Mouse (Mus musculus) E14TG2a.4 (cell line): ENCODE measurements at regions not wholly inside any gene's neighbourhood (a gene's known extent, or its start where the extent isn't known, plus 50 kb on each side); places are given as distances from the start of the nearest gene placed in this dataset.
A peak's percentile ranks its signal among the peaks of the same experiment; 100 is the strongest.

Experiments
- H3K27me3 ChIP-seq: 2 replicates; pipeline ENCODE4 v1.6.1; 2014; ENCODE audit warnings: low read length, control low read depth; ENCODE audit not compliant: insufficient read depth
- H3K36me3 ChIP-seq: 2 replicates; pipeline ENCODE4 v1.6.1; 2014; ENCODE audit warnings: low read length, control low read depth; ENCODE audit not compliant: insufficient read depth
- H3K4me1 ChIP-seq: replicated peaks from 2 replicates; pipeline ENCODE4 v1.6.1; 2014; ENCODE audit warnings: low read depth, low read length, control low read depth
- H3K4me3 ChIP-seq: replicated peaks from 2 replicates; pipeline ENCODE4 v1.5.1; 2014; ENCODE audit warnings: mild to moderate bottlenecking, low read length
- H3K9me3 ChIP-seq: 2 replicates; pipeline ENCODE4 v1.6.1; 2014; ENCODE audit warnings: low read length, control low read depth
- CTCF ChIP-seq: conservative IDR thresholded peaks from 2 replicates; pipeline ENCODE4 v1.5.1; 2014; ENCODE audit warnings: low read length
- NANOG ChIP-seq: IDR thresholded peaks from 2 replicates; pipeline ENCODE4 v1.6.1; 2014; ENCODE audit warnings: borderline replicate concordance, low read length, mixed read lengths
- POU5F1 ChIP-seq: IDR thresholded peaks from 2 replicates; pipeline ENCODE4 v1.6.1; 2014; ENCODE audit warnings: low read length, borderline replicate concordance

- TF ChIP-seq POU5F1, result no peak
- TF ChIP-seq CTCF, result no peak
- no peak for TF ChIP-seq NANOG
- Histone ChIP-seq H3K27me3 (0 out of 2 replicates have a peak, but pooled peaks cover 2% of the 10 kb centered on the region), H3K4me3 (no peak overlapping the region), H3K9me3 (no peaks in the 10 kb centered on the region), H3K36me3 (no peaks in the 10 kb centered on the region), H3K4me1 (no peaks in the 10 kb centered on the region)
Observed at GRCm38 (mm10) chr8:26829313-26829712, 147.8 kb upstream of the Zfp703 start.

- TF ChIP-seq NANOG (no peak), CTCF (peak; percentile 14; the same call in 1 of the 2 replicates)
- Histone ChIP-seq H3K27me3 (peaks cover 7% of the 10 kb centered on the region; the same call in 1 of the 2 replicates), H3K9me3 (no peaks in the 10 kb centered on the region), H3K4me3 (no peak overlapping the region), H3K4me1 (no peaks in the 10 kb centered on the region), H3K36me3 (no peaks in the 10 kb centered on the region)
Observed at GRCm38 (mm10) chr8:26831148-26831547, 146.0 kb upstream of the Zfp703 start.

- no peaks in the 10 kb centered on the region for H3K9me3 ChIP-seq
- no peak for TF ChIP-seq NANOG
- no peaks in the 10 kb centered on the region for H3K4me1 ChIP-seq
- H3K36me3 ChIP-seq, result no peaks in the 10 kb centered on the region
- peaks cover 7% of the 10 kb centered on the region; the same call in 1 of the 2 replicates for H3K27me3 ChIP-seq
- no peak overlapping the region for H3K4me3 ChIP-seq
Observed at GRCm38 (mm10) chr8:26831790-26832189, 145.3 kb upstream of the Zfp703 start.

- H3K4me1 ChIP-seq, result no peaks in the 10 kb centered on the region
- no peaks in the 10 kb centered on the region for H3K36me3 ChIP-seq
- TF ChIP-seq NANOG, result no peak
- TF ChIP-seq POU5F1, result no peak
- TF ChIP-seq CTCF, result no peak
- H3K27me3 ChIP-seq, result peaks cover 9% of the 10 kb centered on the region; the same call in 1 of the 2 replicates
- H3K9me3 ChIP-seq, result no peaks in the 10 kb centered on the region
- no peak overlapping the region for H3K4me3 ChIP-seq
Observed at GRCm38 (mm10) chr8:26832546-26832945, 144.6 kb upstream of the Zfp703 start.

- Histone ChIP-seq H3K4me3 (no peak overlapping the region), H3K27me3 (peaks cover 9% of the 10 kb centered on the region; the same call in 1 of the 2 replicates), H3K4me1 (no peaks in the 10 kb centered on the region), H3K9me3 (no peaks in the 10 kb centered on the region), H3K36me3 (no peaks in the 10 kb centered on the region)
- TF ChIP-seq CTCF (no peak), POU5F1 (no peak), NANOG (no peak)
Observed at GRCm38 (mm10) chr8:26833297-26833696, 143.8 kb upstream of the Zfp703 start.

- no peak for TF ChIP-seq CTCF
- TF ChIP-seq POU5F1, result no peak
- TF ChIP-seq NANOG, result no peak
- Histone ChIP-seq H3K27me3 (peaks cover 9% of the 10 kb centered on the region; the same call in 1 of the 2 replicates), H3K4me1 (no peaks in the 10 kb centered on the region), H3K9me3 (no peaks in the 10 kb centered on the region), H3K4me3 (no peak overlapping the region), H3K36me3 (no peaks in the 10 kb centered on the region)
Observed at GRCm38 (mm10) chr8:26833784-26834183, 143.3 kb upstream of the Zfp703 start.

- Histone ChIP-seq H3K4me1 (no peaks in the 10 kb centered on the region), H3K36me3 (no peaks in the 10 kb centered on the region), H3K9me3 (no peaks in the 10 kb centered on the region), H3K4me3 (no peak overlapping the region), H3K27me3 (peaks cover 9% of the 10 kb centered on the region; the same call in 1 of the 2 replicates)
- TF ChIP-seq NANOG, result no peak
- TF ChIP-seq POU5F1, result no peak
- no peak for TF ChIP-seq CTCF
Observed at GRCm38 (mm10) chr8:26834604-26835003, 142.5 kb upstream of the Zfp703 start.

GRCm38 (mm10) chr8:26835076-26835475 lies 142.0 kb upstream of the Zfp703 start:
- no peak for TF ChIP-seq CTCF
- TF ChIP-seq NANOG, result no peak
- no peak for TF ChIP-seq POU5F1
- H3K4me1 ChIP-seq, result no peaks in the 10 kb centered on the region
- H3K4me3 ChIP-seq, result no peak overlapping the region
- no peaks in the 10 kb centered on the region for H3K36me3 ChIP-seq
- peaks cover 9% of the 10 kb centered on the region; the same call in 1 of the 2 replicates for H3K27me3 ChIP-seq
- H3K9me3 ChIP-seq, result no peaks in the 10 kb centered on the region

GRCm38 (mm10) chr8:26835616-26836015 lies 141.5 kb upstream of the Zfp703 start:
- Histone ChIP-seq H3K4me3 (no peak overlapping the region), H3K4me1 (no peaks in the 10 kb centered on the region), H3K27me3 (peaks cover 9% of the 10 kb centered on the region; the same call in 1 of the 2 replicates), H3K36me3 (no peaks in the 10 kb centered on the region), H3K9me3 (no peaks in the 10 kb centered on the region)
- TF ChIP-seq CTCF (no peak), NANOG (no peak), POU5F1 (no peak)
